Mouse (Mus musculus) intestine, postnatal 0 days (tissue): ENCODE measurements around the gene Dalrd3. TPM values are rescaled to one million over a fixed set of nuclear protein-coding genes. Genes with fewer than 3 reads are reported as not detected.
"Not testable (repeated sequence)": the region's sequence is repeated elsewhere in the genome, so short reads cannot be mapped to it uniquely, and the experiment has no call there.

Source experiments
- ATAC-seq: fragments of 200-750 bp; cut with Nextera tagmentation; 2 replicates; pipeline ENCODE4 v1.8.0; 2017; ENCODE audit warnings: mild to moderate bottlenecking, moderate TSS enrichment, moderate library complexity
- H3K27ac ChIP-seq: fragments of 300-500 bp; sonication (generic); 2 replicates; pipeline ENCODE4 v1.5.1; 2014; ENCODE audit warnings: mild to moderate bottlenecking, low read depth, low read length, moderate library complexity
- H3K27me3 ChIP-seq: fragments of 300-500 bp; sonication (generic); replicated peaks from 2 replicates; pipeline ENCODE4 v1.6.1; 2014; ENCODE audit warnings: low read length, mixed read lengths; ENCODE audit not compliant: control insufficient read depth, insufficient read depth
- H3K36me3 ChIP-seq: fragments of 300-500 bp; sonication (generic); 2 replicates; pipeline ENCODE4 v1.6.1; 2014; ENCODE audit warnings: mild to moderate bottlenecking, moderate library complexity; ENCODE audit not compliant: control insufficient read depth, insufficient read depth
- H3K4me1 ChIP-seq: fragments of 300-500 bp; sonication (generic); replicated peaks from 2 replicates; pipeline ENCODE4 v1.6.1; 2014; ENCODE audit warnings: antibody characterized with exemption, low read length, mixed read lengths; ENCODE audit not compliant: control insufficient read depth, insufficient read depth
- H3K4me2 ChIP-seq: fragments of 300-500 bp; sonication (generic); replicated peaks from 2 replicates; pipeline ENCODE4 v1.6.1; 2014; ENCODE audit warnings: low read depth, mild to moderate bottlenecking, moderate library complexity
- H3K4me3 ChIP-seq: fragments of 300-500 bp; sonication (generic); 2 replicates; pipeline ENCODE4 v1.5.1; 2014; ENCODE audit warnings: low read depth, low read length
- H3K9ac ChIP-seq: fragments of 300-500 bp; sonication (generic); 2 replicates; pipeline ENCODE4 v1.6.1; 2014; ENCODE audit warnings: mild to moderate bottlenecking, low read depth, low read length
- H3K9me3 ChIP-seq: fragments of 300-500 bp; sonication (generic); 2 replicates; pipeline ENCODE4 v1.6.1; 2016; ENCODE audit warnings: mixed run types; ENCODE audit not compliant: control insufficient read depth
- CTCF ChIP-seq: sonication (generic); IDR thresholded peaks from 2 replicates; pipeline ENCODE4 v1.5.1; 2016; ENCODE audit warnings: low read depth, mild to moderate bottlenecking, control low read depth, antibody characterized with exemption, moderate library complexity
- WGBS: fragments of 180-500 bp; shearing (Covaris S2); extraction: QIAGEN DNeasy Blood & Tissue Kit; methylation state at CpG from one replicate; pipeline ENCODE4 v1.1.7; 2014; 5-methylcytosine and 5-hydroxymethylcytosine counted together
- microRNA counts: library from miRNA; unstranded; fragments of <30 nt; microRNA quantifications from one replicate; lab custom pipeline; 2016
- microRNA-seq: library from miRNA; unstranded; fragments of <30 nt; microRNA quantifications from one replicate; pipeline ENCODE4, GENCODE M21; 2016
- polyA plus RNA-seq: library from polyadenylated mRNA; unstranded; fragments of >200 nt; fragmentation: Nextera tagmentation; extraction: Ambion mirVana; gene quantifications from 2 replicates; pipeline ENCODE4 v1.2.1, GENCODE M21; 2015

The Dalrd3 gene
- polyA plus RNA-seq, 1 experiment from 2014 or later: 38.3 TPM

DNA sequence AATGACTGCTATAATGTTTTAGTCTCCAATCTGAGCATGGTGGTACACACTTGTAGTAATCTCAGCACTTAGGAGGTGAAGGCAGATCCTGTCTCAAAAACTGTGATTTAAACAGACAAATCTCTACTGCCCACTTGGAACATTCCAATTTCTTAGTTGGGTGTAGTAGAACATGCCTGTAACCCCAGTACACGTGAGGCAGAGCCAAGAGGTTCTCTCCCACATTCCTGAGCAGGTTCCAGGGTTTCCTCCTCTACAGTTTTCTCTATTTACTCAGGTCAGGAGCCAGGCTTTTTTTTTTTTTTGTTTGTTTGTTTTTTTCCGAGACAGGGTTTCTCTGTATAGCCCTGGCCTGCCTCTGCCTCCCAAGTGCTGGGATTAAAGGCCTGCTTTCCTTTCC is 30.3 kb downstream of the Dalrd3 start:
- Histone ChIP-seq H3K27ac (no peak overlapping the region), H3K9me3 (no peaks in the 10 kb centered on the region), H3K4me2 (no peak overlapping the region), H3K4me3 (no peak overlapping the region), H3K36me3 (peaks cover 26% of the 10 kb centered on the region), H3K9ac (no peak overlapping the region), H3K4me1 (no peaks in the 10 kb centered on the region), H3K27me3 (no peaks in the 10 kb centered on the region)
- TF ChIP-seq CTCF: no peak
- 39% methylated on average over 2 of the region's 2 CpGs for WGBS
- ATAC-seq: no peak

DNA sequence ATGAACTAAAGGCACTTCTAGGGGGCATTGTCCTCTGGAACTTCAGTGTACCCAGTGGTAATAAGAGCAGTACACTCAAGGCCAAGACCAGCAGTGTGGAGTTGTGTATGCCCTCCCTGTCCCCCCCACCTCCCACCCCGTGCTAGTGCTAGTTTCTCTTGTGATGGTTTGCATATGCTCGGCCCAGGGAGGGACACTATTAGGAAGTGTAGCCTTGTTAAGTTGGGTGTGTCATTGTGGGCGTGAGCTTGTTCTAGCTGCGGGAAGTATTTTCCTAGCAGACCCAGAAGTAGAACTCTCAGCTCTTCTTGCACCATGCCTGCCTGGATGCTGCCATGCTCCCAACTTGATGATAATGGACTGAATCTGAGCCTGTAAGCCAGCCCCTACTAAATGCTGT is 32.3 kb downstream of the Dalrd3 start:
- Histone ChIP-seq H3K36me3 (peaks cover 44% of the 10 kb centered on the region), H3K9me3 (no peaks in the 10 kb centered on the region), H3K4me1 (no peaks in the 10 kb centered on the region), H3K27me3 (no peaks in the 10 kb centered on the region), H3K9ac (no peak overlapping the region), H3K4me3 (no peak overlapping the region), H3K4me2 (no peak overlapping the region), H3K27ac (no peak overlapping the region)
- 41% methylated on average over 4 of the region's 4 CpGs for WGBS
- TF ChIP-seq CTCF: no peak
- no peak for ATAC-seq

- not testable (repeated sequence) for H3K27ac ChIP-seq, H3K27me3 ChIP-seq, H3K4me2 ChIP-seq, H3K9ac ChIP-seq, H3K4me3 ChIP-seq, H3K4me1 ChIP-seq, H3K9me3 ChIP-seq, ATAC-seq
- peaks cover 92% of the 10 kb centered on the region for H3K36me3 ChIP-seq
- WGBS: 42% methylated on average over 5 of the region's 5 CpGs
Measured at GRCm38 (mm10) chr9:108607929-108608328, 38.2 kb downstream of the Dalrd3 start.

- TF ChIP-seq CTCF: no peak
- Histone ChIP-seq H3K4me3 (no peak overlapping the region), H3K4me1 (no peaks in the 10 kb centered on the region), H3K9ac (no peak overlapping the region), H3K36me3 (peaks cover 91% of the 10 kb centered on the region), H3K9me3 (no peaks in the 10 kb centered on the region), H3K27ac (no peak overlapping the region), H3K4me2 (no peak overlapping the region), H3K27me3 (no peaks in the 10 kb centered on the region)
- 51% methylated on average over 4 of the region's 4 CpGs for WGBS
- ATAC-seq: peak; percentile 65
Measured at GRCm38 (mm10) chr9:108608889-108609288, 39.2 kb downstream of the Dalrd3 start.

DNA sequence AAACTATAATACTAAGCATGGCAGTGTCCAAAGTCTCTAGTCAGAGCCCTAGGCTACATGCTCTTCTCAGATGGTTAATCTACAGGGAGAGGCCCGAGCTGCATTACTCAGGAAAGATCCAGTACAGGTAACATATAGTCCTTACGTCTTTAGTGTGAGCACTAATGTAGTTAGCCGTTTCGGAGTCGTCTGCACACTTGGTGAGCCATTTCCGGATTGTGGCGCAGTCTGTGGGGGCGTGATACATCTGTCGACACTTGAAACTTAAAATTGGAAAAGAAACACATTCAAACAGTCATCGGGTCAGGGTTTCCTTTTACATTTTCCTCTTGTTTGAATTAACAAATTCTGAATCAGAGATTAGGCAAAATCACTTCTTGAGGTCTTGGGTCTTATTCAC is 41.8 kb downstream of the Dalrd3 start:
- no peak overlapping the region for H3K9ac ChIP-seq
- 96% methylated on average over 10 of the region's 10 CpGs for WGBS
- H3K9me3 ChIP-seq: no peaks in the 10 kb centered on the region
- no peak overlapping the region for H3K4me2 ChIP-seq
- H3K36me3 ChIP-seq: peaks cover 78% of the 10 kb centered on the region
- no peak for ATAC-seq
- H3K27ac ChIP-seq: no peak overlapping the region
- no peak for TF ChIP-seq CTCF
- H3K4me3 ChIP-seq: no peak overlapping the region
- no peaks in the 10 kb centered on the region for H3K4me1 ChIP-seq
- no peaks in the 10 kb centered on the region for H3K27me3 ChIP-seq

DNA sequence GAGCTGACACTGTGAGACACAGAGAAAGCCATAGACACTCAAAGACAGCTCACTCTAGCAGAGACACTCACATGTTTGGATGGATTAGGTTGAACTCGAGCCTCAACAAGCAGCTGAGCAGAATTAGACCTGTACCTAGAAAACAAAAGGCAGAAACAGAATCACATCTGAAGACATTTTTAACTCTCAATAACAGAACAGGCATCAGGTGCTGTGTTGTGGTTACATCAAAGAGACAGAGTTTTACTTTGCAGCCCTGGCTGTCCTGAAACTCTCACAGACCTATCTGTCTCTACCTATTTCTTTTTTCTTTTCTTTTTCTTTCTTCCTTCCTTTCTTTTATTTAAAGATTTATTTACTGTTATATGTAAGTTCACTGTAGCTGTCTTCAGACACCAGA is 47.6 kb downstream of the Dalrd3 start:
- no peak overlapping the region for H3K9ac ChIP-seq
- peaks cover 49% of the 10 kb centered on the region for H3K36me3 ChIP-seq
- no peak for TF ChIP-seq CTCF
- no peak overlapping the region for H3K4me3 ChIP-seq
- no peaks in the 10 kb centered on the region for H3K27me3 ChIP-seq
- H3K4me1 ChIP-seq: no peaks in the 10 kb centered on the region
- H3K4me2 ChIP-seq: no peak overlapping the region
- H3K9me3 ChIP-seq: no peaks in the 10 kb centered on the region
- no peak for ATAC-seq
- no peak overlapping the region for H3K27ac ChIP-seq
- WGBS: 92% methylated on average over 1 of the region's 1 CpGs

MicroRNAs within 50 kb of the gene (microRNA counts, 519-probe panel; counts per million panel counts)
- microRNA mmu-miR-191 (lab: Ali Mortazavi, UCI): 4,298 counts per million, percentile 64 among the panel's probes with 10 or more counts
- microRNA mmu-miR-425 (lab: Ali Mortazavi, UCI): 3,895 counts per million, percentile 54 among the panel's probes with 10 or more counts

Small RNA genes within 50 kb of the gene (microRNA-seq; reads per million reads assigned to microRNA genes)
- gene Gm24083 (not detected), gene Mir191 (not detected), gene Mir425 (3,068 reads per million, percentile 87 among the genes with 10 or more reads in this experiment)

Other genes with a start within 250 kb of the Dalrd3 start
- 997 and 1,037 TPM in 2 replicates for gene Gpx1, start 231.0 kb upstream of the Dalrd3 start, polyA plus RNA-seq
- gene Usp4, start 222.0 kb upstream of the Dalrd3 start, polyA plus RNA-seq: 44.9 and 45.2 TPM in 2 replicates
- gene 1700102P08Rik, start 177.1 kb upstream of the Dalrd3 start, polyA plus RNA-seq: 0.14 TPM in 1 of 2 replicates, not detected in the other
- gene Ccdc36, start 141.4 kb upstream of the Dalrd3 start, polyA plus RNA-seq: 0.29 TPM in 2 replicates
- not detected in 2 replicates for gene BC048562, start 133.4 kb upstream of the Dalrd3 start, polyA plus RNA-seq
- 29.4 and 30.2 TPM in 2 replicates for gene Ccdc71, start 109.4 kb upstream of the Dalrd3 start, polyA plus RNA-seq
- 24.2 and 24.8 TPM in 2 replicates for gene Klhdc8b, start 108.3 kb upstream of the Dalrd3 start, polyA plus RNA-seq
- gene Lamb2, start 90.2 kb upstream of the Dalrd3 start, polyA plus RNA-seq: 8.9 and 10.1 TPM in 2 replicates
- gene Usp19, start 79.3 kb upstream of the Dalrd3 start, polyA plus RNA-seq: 17.2 and 17.6 TPM in 2 replicates
- 66.4 and 74.7 TPM in 2 replicates for gene Qars, start 62.2 kb upstream of the Dalrd3 start, polyA plus RNA-seq
- gene Qrich1, start 53.1 kb upstream of the Dalrd3 start, polyA plus RNA-seq: 46.8 and 48.7 TPM in 2 replicates
- gene Impdh2, start 9.6 kb upstream of the Dalrd3 start, polyA plus RNA-seq: 50.6 and 50.7 TPM in 2 replicates
- 47.9 and 53.4 TPM in 2 replicates for gene Ndufaf3, start 2.5 kb upstream of the Dalrd3 start, polyA plus RNA-seq
- gene Wdr6, start 8.9 kb downstream of the Dalrd3 start, polyA plus RNA-seq: 16.7 and 16.8 TPM in 2 replicates
- 2.8 and 2.9 TPM in 2 replicates for gene P4htm, start 27.8 kb downstream of the Dalrd3 start, polyA plus RNA-seq
- 22.6 and 25.1 TPM in 2 replicates for gene Arih2, start 79.5 kb downstream of the Dalrd3 start, polyA plus RNA-seq
- gene Slc25a20, start 92.2 kb downstream of the Dalrd3 start, polyA plus RNA-seq: 159 TPM in 2 replicates
- 28.3 and 31.8 TPM in 2 replicates for gene Prkar2a, start 119.4 kb downstream of the Dalrd3 start, polyA plus RNA-seq
- gene Ip6k2, start 213.9 kb downstream of the Dalrd3 start, polyA plus RNA-seq: 28.1 and 31.4 TPM in 2 replicates
- 5.4 and 6.8 TPM in 2 replicates for gene Nckipsd, start 238.5 kb downstream of the Dalrd3 start, polyA plus RNA-seq